Mouse (Mus musculus) forebrain, embryonic 12.5 days (tissue): ENCODE data around the gene Ankrd44. TPM values are rescaled to one million over a fixed set of nuclear protein-coding genes. Genes with fewer than 3 reads are reported as not detected.

Source experiments
- ATAC-seq: fragments of 200-750 bp; cut with Nextera tagmentation; 2 replicates; pipeline ENCODE4 v1.8.0; 2017; ENCODE audit warnings: moderate TSS enrichment; ENCODE audit not compliant: low FRiP score
- H3K27ac ChIP-seq: fragments of 300-500 bp; sonication (generic); 2 replicates; pipeline ENCODE4 v1.5.1; 2016; ENCODE audit warnings: mild to moderate bottlenecking
- H3K27me3 ChIP-seq: fragments of 300-500 bp; sonication (generic); 2 replicates; pipeline ENCODE4 v1.6.1; 2016; ENCODE audit warnings: mild to moderate bottlenecking
- H3K36me3 ChIP-seq: fragments of 300-500 bp; sonication (generic); replicated peaks from 2 replicates; pipeline ENCODE4 v1.6.1; 2016; ENCODE audit warnings: mild to moderate bottlenecking
- H3K4me1 ChIP-seq: fragments of 300-500 bp; sonication (generic); 2 replicates; pipeline ENCODE4 v1.6.1; 2016
- H3K4me2 ChIP-seq: fragments of 300-500 bp; sonication (generic); 2 replicates; pipeline ENCODE4 v1.6.1; 2016; ENCODE audit warnings: mild to moderate bottlenecking, moderate library complexity
- H3K4me3 ChIP-seq: fragments of 300-500 bp; sonication (generic); replicated peaks from 2 replicates; pipeline ENCODE4 v1.5.1; 2016; ENCODE audit warnings: mild to moderate bottlenecking
- H3K9ac ChIP-seq: fragments of 300-500 bp; sonication (generic); 2 replicates; pipeline ENCODE4 v1.6.1; 2016; ENCODE audit warnings: mild to moderate bottlenecking
- H3K9me3 ChIP-seq: fragments of 300-500 bp; sonication (generic); 2 replicates; pipeline ENCODE4 v1.6.1; 2016
- WGBS: fragments of 180-500 bp; shearing (Covaris S2); methylation state at CpG from one replicate; pipeline ENCODE4 v1.1.7; 2016; 5-methylcytosine and 5-hydroxymethylcytosine counted together
- polyA plus RNA-seq: library from polyadenylated mRNA; unstranded; fragments of >200 nt; fragmentation: Nextera tagmentation; extraction: Ambion mirVana; gene quantifications from 2 replicates; pipeline ENCODE4 v1.2.1, GENCODE M21; 2016

Ankrd44 gene
- polyA plus RNA-seq, 1 experiment from 2014 or later = 21.6 TPM

DNA sequence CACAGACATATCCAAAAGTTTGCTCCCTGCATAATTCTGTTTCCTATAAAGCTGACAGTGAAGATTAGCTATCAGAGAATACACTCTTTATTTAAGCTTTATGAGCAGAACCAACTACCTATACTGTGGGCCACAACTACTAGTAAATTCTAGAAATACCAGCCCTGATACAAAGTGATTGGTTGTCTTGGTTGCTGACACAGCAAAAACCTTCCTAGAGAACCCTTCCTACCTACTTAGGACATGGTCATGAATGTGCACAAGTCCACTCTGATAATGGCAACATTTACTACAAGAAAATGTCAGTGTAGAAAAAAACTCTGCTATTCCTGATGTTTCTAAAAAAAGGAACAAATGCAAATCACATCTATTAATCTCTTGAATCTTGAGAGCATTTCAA, 234.4 kb downstream of the Ankrd44 start:
- no peak overlapping the region for H3K9ac ChIP-seq
- no peaks in the 10 kb centered on the region for H3K36me3 ChIP-seq
- ATAC-seq = no peak
- no peaks in the 10 kb centered on the region for H3K4me1 ChIP-seq
- no peaks in the 10 kb centered on the region for H3K9me3 ChIP-seq
- no peak overlapping the region for H3K27ac ChIP-seq
- no peaks in the 10 kb centered on the region for H3K27me3 ChIP-seq
- H3K4me2 ChIP-seq = no peak overlapping the region
- H3K4me3 ChIP-seq = no peak overlapping the region

DNA sequence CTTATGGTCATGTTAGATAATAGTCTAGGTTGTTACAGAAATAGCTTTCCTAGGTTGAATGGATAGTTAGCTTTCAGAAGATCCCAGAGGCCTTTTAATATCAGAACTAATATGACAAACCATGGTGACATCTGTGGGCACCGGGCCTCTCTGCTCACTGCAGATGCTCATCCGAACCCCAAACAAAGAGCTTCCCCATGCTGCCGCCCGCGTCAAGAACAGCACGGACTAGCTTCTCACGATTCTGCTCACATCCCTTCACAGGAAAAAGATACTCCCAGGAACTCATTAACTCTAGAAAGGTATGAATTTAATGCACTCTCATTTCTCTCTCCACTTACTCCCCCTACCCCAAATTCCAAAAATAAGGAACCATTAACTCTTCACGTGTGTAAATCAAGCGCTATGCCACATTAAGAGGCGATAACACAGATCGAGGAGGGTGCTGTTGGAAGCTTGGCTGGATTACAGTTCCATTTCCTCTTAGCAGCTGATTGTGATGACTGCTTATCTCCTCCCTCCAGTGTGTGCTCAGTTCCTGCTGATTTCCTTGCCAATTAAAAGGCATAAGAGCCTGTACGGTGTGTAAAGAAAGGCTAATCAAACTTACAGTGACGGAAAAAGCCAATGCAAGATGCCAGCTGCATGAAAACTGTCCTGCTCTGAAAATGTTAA, 235.8 kb downstream of the Ankrd44 start:
- no peak overlapping the region for H3K4me3 ChIP-seq
- H3K4me1 ChIP-seq = no peaks in the 10 kb centered on the region
- no peaks in the 10 kb centered on the region for H3K9me3 ChIP-seq
- no peak overlapping the region for H3K4me2 ChIP-seq
- H3K27me3 ChIP-seq = no peaks in the 10 kb centered on the region
- peak; percentile 33; the same call in 1 of the 2 replicates for ATAC-seq
- no peak overlapping the region for H3K9ac ChIP-seq
- H3K36me3 ChIP-seq = no peaks in the 10 kb centered on the region
- WGBS = 67% methylated on average over 13 of the region's 13 CpGs
- peak overlapping the region; percentile 63 for H3K27ac ChIP-seq

GRCm38 (mm10) chr1:54688441-54688840, 237.7 kb downstream of the Ankrd44 start:
- WGBS = 86% methylated on average over 3 of the region's 3 CpGs
- Histone ChIP-seq H3K36me3 (no peaks in the 10 kb centered on the region), H3K4me2 (no peak overlapping the region), H3K4me3 (no peak overlapping the region), H3K27me3 (no peaks in the 10 kb centered on the region), H3K4me1 (no peaks in the 10 kb centered on the region), H3K9ac (no peak overlapping the region), H3K27ac (no peak overlapping the region), H3K9me3 (no peaks in the 10 kb centered on the region)
- ATAC-seq = no peak

GRCm38 (mm10) chr1:54684316-54684715, 241.9 kb downstream of the Ankrd44 start:
- Histone ChIP-seq H3K27ac (no peak overlapping the region), H3K36me3 (no peaks in the 10 kb centered on the region), H3K9me3 (no peaks in the 10 kb centered on the region), H3K4me2 (no peak overlapping the region), H3K4me3 (no peak overlapping the region), H3K9ac (no peak overlapping the region), H3K4me1 (no peaks in the 10 kb centered on the region), H3K27me3 (no peaks in the 10 kb centered on the region)
- 92% methylated on average over 4 of the region's 4 CpGs for WGBS
- no peak for ATAC-seq

- Histone ChIP-seq H3K36me3 (no peaks in the 10 kb centered on the region), H3K9me3 (no peaks in the 10 kb centered on the region), H3K4me1 (peaks cover 20% of the 10 kb centered on the region), H3K27me3 (peaks cover 6% of the 10 kb centered on the region), H3K4me3 (no peak overlapping the region), H3K9ac (no peak overlapping the region), H3K27ac (no peak overlapping the region), H3K4me2 (no peak overlapping the region)
- WGBS = 86% methylated on average over 1 of the region's 1 CpGs
- no peak for ATAC-seq
Observed at GRCm38 (mm10) chr1:54679556-54679955, 246.6 kb downstream of the Ankrd44 start.

DNA sequence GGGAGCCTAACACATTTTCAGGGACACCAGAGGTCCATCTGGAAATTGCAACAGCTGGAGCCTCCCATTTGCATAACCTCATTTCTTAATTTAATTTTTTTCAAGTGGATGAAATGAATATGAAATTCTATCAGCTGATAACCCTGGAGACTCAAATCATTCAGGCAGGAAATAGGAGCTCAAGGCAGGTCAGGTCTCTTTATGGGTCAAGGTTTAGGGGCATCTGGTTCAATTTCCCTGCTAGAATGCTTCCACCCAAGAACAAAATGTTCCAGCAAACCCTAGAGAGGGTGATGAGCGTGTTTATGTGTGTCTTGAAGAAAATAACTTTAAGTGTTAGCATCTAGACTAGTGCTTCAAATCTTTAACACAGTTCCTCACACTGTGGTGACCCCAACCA, 248.2 kb downstream of the Ankrd44 start:
- 91% methylated on average over 1 of the region's 1 CpGs for WGBS
- Histone ChIP-seq H3K4me1 (peaks cover 20% of the 10 kb centered on the region), H3K36me3 (no peaks in the 10 kb centered on the region), H3K9me3 (no peaks in the 10 kb centered on the region), H3K4me3 (no peak overlapping the region), H3K27ac (no peak overlapping the region), H3K27me3 (peaks cover 6% of the 10 kb centered on the region), H3K9ac (no peak overlapping the region), H3K4me2 (no peak overlapping the region)
- no peak for ATAC-seq

DNA sequence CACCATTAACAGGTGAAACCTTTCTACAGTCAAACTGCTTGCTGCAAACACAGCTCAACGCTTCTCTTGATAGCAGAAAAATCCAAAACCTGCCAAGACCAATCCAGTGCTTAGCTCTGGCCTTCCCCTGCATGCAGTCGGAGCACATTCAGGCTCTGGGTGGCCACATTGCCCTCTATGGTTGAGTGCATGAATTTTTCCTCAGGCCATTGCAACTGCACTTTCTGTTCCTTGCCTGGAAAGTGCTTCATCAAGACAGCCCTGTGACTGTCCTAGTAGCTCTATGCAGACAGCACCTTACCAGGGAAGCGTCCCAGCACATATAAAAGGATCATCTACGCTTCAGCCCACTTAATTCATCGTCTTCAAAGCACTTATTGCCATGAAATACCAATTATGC, 250.7 kb downstream of the Ankrd44 start:
- 67% methylated on average over 5 of the region's 5 CpGs for WGBS
- no peak overlapping the region for H3K4me2 ChIP-seq
- H3K4me1 ChIP-seq = peaks cover 20% of the 10 kb centered on the region
- no peak overlapping the region for H3K4me3 ChIP-seq
- H3K9ac ChIP-seq = no peak overlapping the region
- no peaks in the 10 kb centered on the region for H3K36me3 ChIP-seq
- H3K9me3 ChIP-seq = no peaks in the 10 kb centered on the region
- H3K27ac ChIP-seq = no peak overlapping the region
- ATAC-seq = no peak
- H3K27me3 ChIP-seq = peaks cover 6% of the 10 kb centered on the region

- 71% methylated on average over 2 of the region's 2 CpGs for WGBS
- H3K9ac ChIP-seq = no peak overlapping the region
- H3K27me3 ChIP-seq = no peaks in the 10 kb centered on the region
- H3K4me3 ChIP-seq = no peak overlapping the region
- no peaks in the 10 kb centered on the region for H3K36me3 ChIP-seq
- H3K4me1 ChIP-seq = peaks cover 9% of the 10 kb centered on the region; the same call in 1 of the 2 replicates
- H3K9me3 ChIP-seq = no peaks in the 10 kb centered on the region
- no peak for ATAC-seq
- H3K27ac ChIP-seq = no peak overlapping the region
- H3K4me2 ChIP-seq = no peak overlapping the region
Observed at GRCm38 (mm10) chr1:54667991-54668390, 258.2 kb downstream of the Ankrd44 start.

DNA sequence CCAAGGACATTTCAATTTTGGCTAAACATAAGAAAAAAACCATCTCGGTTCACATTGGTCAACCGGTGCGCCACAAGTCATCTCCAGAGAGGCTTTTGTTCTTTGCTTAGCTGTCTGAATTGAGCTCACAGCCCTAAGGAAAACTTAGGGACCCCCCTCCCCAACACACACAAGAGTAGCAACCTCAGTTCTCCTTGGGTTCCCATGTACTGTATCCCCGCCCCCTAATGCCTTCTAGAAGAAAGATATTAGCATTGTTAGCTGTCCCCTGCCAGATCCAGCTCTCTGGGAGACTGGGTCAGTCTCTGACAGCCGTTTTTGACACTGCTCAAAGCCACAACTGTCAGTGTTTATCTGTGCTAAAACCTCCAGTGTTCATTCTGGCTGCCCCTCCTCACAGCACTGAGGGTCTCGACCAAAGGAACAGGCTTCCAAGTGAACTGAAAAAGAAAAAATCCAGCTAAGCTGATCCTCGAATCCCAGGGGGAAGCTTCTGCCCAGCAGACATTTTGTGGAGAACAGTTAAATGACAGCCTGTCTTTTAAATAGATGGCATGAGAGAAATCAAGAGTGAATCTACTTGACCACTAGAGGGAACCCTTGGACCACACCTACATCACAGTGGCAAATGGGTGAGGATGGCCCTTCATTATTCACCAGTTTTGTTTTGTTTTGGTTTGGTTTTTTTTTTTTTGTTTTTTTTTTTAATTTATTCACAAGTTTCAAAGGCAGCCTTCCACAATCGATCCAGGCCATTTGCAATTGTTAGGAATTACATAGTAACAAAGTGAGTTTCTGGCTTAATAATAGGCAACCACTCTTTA, 260.4 kb downstream of the Ankrd44 start:
- H3K36me3 ChIP-seq = no peaks in the 10 kb centered on the region
- no peaks in the 10 kb centered on the region for H3K27me3 ChIP-seq
- WGBS = 57% methylated on average over 8 of the region's 8 CpGs
- H3K4me3 ChIP-seq = no peak overlapping the region
- H3K9me3 ChIP-seq = no peaks in the 10 kb centered on the region
- no peak overlapping the region for H3K4me2 ChIP-seq
- peak; percentile 83 for ATAC-seq
- peaks cover 9% of the 10 kb centered on the region; the same call in 1 of the 2 replicates for H3K4me1 ChIP-seq
- 0 out of 2 replicates have a peak overlapping the region, but pooled peaks have one; percentile 13 for H3K27ac ChIP-seq
- no peak overlapping the region for H3K9ac ChIP-seq

DNA sequence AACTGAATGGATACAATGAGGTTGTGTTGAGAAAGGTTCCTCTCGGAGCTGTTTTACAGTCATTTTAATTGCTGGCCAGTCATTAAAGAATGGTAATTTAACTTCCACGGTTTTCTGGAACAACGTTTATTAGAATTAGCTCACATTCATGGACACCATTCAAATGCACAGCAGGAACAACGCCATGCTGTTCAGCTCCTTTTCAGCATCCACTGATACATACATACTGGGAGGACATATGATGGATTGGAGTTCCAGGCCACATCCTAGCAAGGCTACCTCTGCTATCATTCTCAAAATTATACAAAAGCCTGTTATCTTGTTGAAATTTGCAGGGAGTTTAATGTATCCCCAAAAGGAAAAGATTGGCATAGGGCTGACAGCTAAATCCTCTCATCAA, 261.1 kb downstream of the Ankrd44 start:
- H3K4me2 ChIP-seq = no peak overlapping the region
- peaks cover 9% of the 10 kb centered on the region; the same call in 1 of the 2 replicates for H3K4me1 ChIP-seq
- no peaks in the 10 kb centered on the region for H3K27me3 ChIP-seq
- H3K9me3 ChIP-seq = no peaks in the 10 kb centered on the region
- WGBS = 52% methylated on average over 4 of the region's 4 CpGs
- no peak overlapping the region for H3K4me3 ChIP-seq
- H3K27ac ChIP-seq = no peak overlapping the region
- H3K36me3 ChIP-seq = no peaks in the 10 kb centered on the region
- no peak for ATAC-seq
- H3K9ac ChIP-seq = no peak overlapping the region

- Histone ChIP-seq H3K36me3 (no peaks in the 10 kb centered on the region), H3K27me3 (no peaks in the 10 kb centered on the region), H3K4me2 (no peak overlapping the region), H3K4me3 (no peak overlapping the region), H3K9ac (no peak overlapping the region), H3K4me1 (peaks cover 7% of the 10 kb centered on the region; the same call in 1 of the 2 replicates), H3K27ac (no peak overlapping the region), H3K9me3 (no peaks in the 10 kb centered on the region)
- 88% methylated on average over 6 of the region's 6 CpGs for WGBS
- ATAC-seq = no peak
Observed at GRCm38 (mm10) chr1:54660674-54661073, 265.5 kb downstream of the Ankrd44 start.

DNA sequence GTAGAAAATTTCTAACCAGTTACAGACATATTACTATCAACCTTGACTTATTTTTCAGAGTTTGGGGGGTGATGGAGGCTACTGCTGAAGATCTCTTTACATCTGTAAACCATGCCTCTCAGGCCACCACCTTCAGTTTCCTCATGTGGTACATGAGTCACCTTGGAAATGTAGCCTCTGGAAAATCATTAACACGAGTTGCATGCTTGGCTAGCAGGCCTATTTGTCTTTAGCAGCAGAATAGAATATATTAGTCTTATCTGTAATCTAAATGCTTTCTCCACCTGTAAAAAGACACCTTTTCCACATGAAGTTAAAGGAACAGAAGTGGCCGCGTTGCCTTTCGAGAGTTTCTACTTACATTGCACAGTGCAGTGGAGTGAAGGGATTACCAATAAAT, 267.6 kb downstream of the Ankrd44 start:
- 95% methylated on average over 4 of the region's 4 CpGs for WGBS
- H3K4me1 ChIP-seq = no peaks in the 10 kb centered on the region
- no peaks in the 10 kb centered on the region for H3K27me3 ChIP-seq
- no peak overlapping the region for H3K4me3 ChIP-seq
- H3K4me2 ChIP-seq = no peak overlapping the region
- H3K9ac ChIP-seq = no peak overlapping the region
- no peaks in the 10 kb centered on the region for H3K36me3 ChIP-seq
- no peak for ATAC-seq
- H3K27ac ChIP-seq = no peak overlapping the region
- H3K9me3 ChIP-seq = no peaks in the 10 kb centered on the region
